Mouse (Mus musculus) heart, adult 2 months (tissue): ENCODE measurements around the gene Hoxb4. TPM values are rescaled to one million over a fixed set of nuclear protein-coding genes. Genes with fewer than 3 reads are reported as not detected.

Experiments used
- DNase-seq, 2 experiments: peaks; one replicate each; pipeline ENCODE4 v3.0.0; 2021
- H3K27ac ChIP-seq: fragments of 200-600 bp; 2 replicates; pipeline ENCODE4 v1.8.1; 2022
- H3K27me3 ChIP-seq: fragments of 200-500 bp; 2 replicates; pipeline ENCODE4 v1.6.1; 2012; ENCODE audit warnings: mild to moderate bottlenecking, low read length, inconsistent platforms, mixed read lengths; ENCODE audit not compliant: control insufficient read depth, insufficient read depth
- H3K36me3 ChIP-seq: fragments of 200-500 bp; 2 replicates; pipeline ENCODE4 v1.6.1; 2012; ENCODE audit warnings: low read length, inconsistent platforms; ENCODE audit not compliant: control insufficient read depth, insufficient read depth
- H3K4me1 ChIP-seq: fragments of 200-500 bp; 2 replicates; pipeline ENCODE4 v1.6.1; 2011; ENCODE audit warnings: low read length; ENCODE audit not compliant: control insufficient read depth, insufficient read depth
- H3K4me3 ChIP-seq: fragments of 200-600 bp; 2 replicates; pipeline ENCODE4 v1.8.1; 2022
- H3K79me2 ChIP-seq: fragments of 200-500 bp; replicated peaks from 2 replicates; pipeline ENCODE4 v1.6.1; 2012; ENCODE audit warnings: mild to moderate bottlenecking, inconsistent platforms, low read length, moderate library complexity, mixed read lengths; ENCODE audit not compliant: control insufficient read depth, insufficient read depth
- H3K9ac ChIP-seq: fragments of 200-500 bp; 2 replicates; pipeline ENCODE4 v1.6.1; 2012; ENCODE audit warnings: low read depth, mild to moderate bottlenecking, control low read depth, inconsistent platforms, low read length, mixed read lengths
- CTCF ChIP-seq: fragments of 200-600 bp; IDR thresholded peaks from 2 replicates; pipeline ENCODE4 v1.8.1; 2022; ENCODE audit warnings: antibody characterized with exemption, mild to moderate bottlenecking, moderate library complexity
- EP300 ChIP-seq: fragments of 200-500 bp; IDR thresholded peaks from 2 replicates; pipeline ENCODE4 v1.6.1; 2011; ENCODE audit warnings: low read depth, low read length, control low read depth; ENCODE audit not compliant: insufficient read depth
- POLR2A ChIP-seq: fragments of 200-500 bp; IDR thresholded peaks from 2 replicates; pipeline ENCODE4 v1.6.1; 2011; ENCODE audit warnings: mild to moderate bottlenecking, low read depth, low read length, control low read depth; ENCODE audit not compliant: insufficient read depth
- WGBS: fragments of 180-500 bp; shearing (Covaris S2); methylation state at CpG from one replicate; pipeline ENCODE4 v1.1.7; 2018; 5-methylcytosine and 5-hydroxymethylcytosine counted together
- intact Hi-C: fragments of 180-260 bp; cut with DNase I; formaldehyde crosslinking; loops from one replicate; pipeline ENCODE4 v1.15.1; 2025
- polyA plus RNA-seq: library from polyadenylated mRNA; depleted of rRNA; stranded (reverse); fragments of >200 nt; gene quantifications from 2 replicates; pipeline ENCODE4 v1.2.3, GENCODE M21; 2012
- total RNA-seq, 2 experiments: library from RNA; stranded (reverse); gene quantifications; 2 replicates each; pipeline ENCODE4 v1.2.3; 2021

Hoxb4 gene
- total and polyA plus RNA-seq, 3 experiments, result 0.63 to 1.1 (median 0.75) TPM

GRCm38 (mm10) chr11:96291681-96292564, 26.1 kb upstream of the Hoxb4 start, which contains the start of gene Hoxb6:
TSS of gene Hoxb6 (plus strand) at chr11:96292476.
- H3K4me3 ChIP-seq, result no peak within 1 kb of the TSS
- WGBS, result 5% methylated on average over 22 of the region's 22 CpGs
- H3K9ac ChIP-seq, result no peak within 1 kb of the TSS
- no peaks in the 10 kb centered on the region for H3K36me3 ChIP-seq
- DNase-seq, result no peak
- peaks cover 43% of the 10 kb centered on the region for H3K27me3 ChIP-seq
- intact Hi-C loops, result no loop called here
- H3K4me1 ChIP-seq, result no peaks in the 10 kb centered on the region
- no peak within 1 kb of the TSS for H3K27ac ChIP-seq
- H3K79me2 ChIP-seq, result no peaks in the 10 kb centered on the region
- TF ChIP-seq CTCF (no peak), POLR2A (no peak), EP300 (no peak)

- no peaks in the 10 kb centered on the region for H3K4me1 ChIP-seq
- intact Hi-C loops, result no loop called here
- H3K4me3 ChIP-seq, result no peak overlapping the region
- no peak for TF ChIP-seq CTCF
- no peak for TF ChIP-seq POLR2A
- no peak for TF ChIP-seq EP300
- H3K9ac ChIP-seq, result no peak overlapping the region
- no peak for DNase-seq
- no peaks in the 10 kb centered on the region for H3K36me3 ChIP-seq
- peaks cover 41% of the 10 kb centered on the region for H3K27me3 ChIP-seq
- no peak overlapping the region for H3K27ac ChIP-seq
- 4% methylated on average over 12 of the region's 12 CpGs for WGBS
- H3K79me2 ChIP-seq, result no peaks in the 10 kb centered on the region
Observed at GRCm38 (mm10) chr11:96292565-96293301, 25.3 kb upstream of the Hoxb4 start.

GRCm38 (mm10) chr11:96293302-96293921, 24.7 kb upstream of the Hoxb4 start:
- DNase-seq, result no peak
- TF ChIP-seq EP300 (no peak), POLR2A (no peak), CTCF (no peak)
- H3K79me2 ChIP-seq, result no peaks in the 10 kb centered on the region
- no peak overlapping the region for H3K4me3 ChIP-seq
- no peaks in the 10 kb centered on the region for H3K36me3 ChIP-seq
- H3K4me1 ChIP-seq, result no peaks in the 10 kb centered on the region
- intact Hi-C loops, result no loop called here
- no peak overlapping the region for H3K27ac ChIP-seq
- WGBS, result 6% methylated on average over 22 of the region's 22 CpGs
- no peak overlapping the region for H3K9ac ChIP-seq
- peaks cover 40% of the 10 kb centered on the region for H3K27me3 ChIP-seq

- H3K27ac ChIP-seq, result no peak overlapping the region
- peaks cover 48% of the 10 kb centered on the region for H3K27me3 ChIP-seq
- H3K36me3 ChIP-seq, result no peaks in the 10 kb centered on the region
- no peak overlapping the region for H3K9ac ChIP-seq
- WGBS, result 2% methylated on average over 32 of the region's 32 CpGs
- intact Hi-C loops, result loop anchor here (1.0 kb wide), 1 partner anchor 15 kb away; no protein-coding TSS in a partner anchor
- TF ChIP-seq CTCF (peak; percentile 86), EP300 (no peak)
- H3K79me2 ChIP-seq, result no peaks in the 10 kb centered on the region
- DNase-seq, result peak; percentile 54 to 76
- H3K4me3 ChIP-seq, result no peak overlapping the region
- H3K4me1 ChIP-seq, result no peaks in the 10 kb centered on the region
Observed at GRCm38 (mm10) chr11:96294245-96295091, 23.6 kb upstream of the Hoxb4 start.

- no peak for DNase-seq
- H3K27ac ChIP-seq, result no peak overlapping the region
- H3K79me2 ChIP-seq, result no peaks in the 10 kb centered on the region
- TF ChIP-seq EP300 (no peak), POLR2A (no peak), CTCF (no peak)
- no peaks in the 10 kb centered on the region for H3K4me1 ChIP-seq
- H3K4me3 ChIP-seq, result no peak overlapping the region
- H3K9ac ChIP-seq, result no peak overlapping the region
- H3K27me3 ChIP-seq, result peaks cover 53% of the 10 kb centered on the region
- 3% methylated on average over 30 of the region's 30 CpGs for WGBS
- no peaks in the 10 kb centered on the region for H3K36me3 ChIP-seq
- intact Hi-C loops, result no loop called here
Observed at GRCm38 (mm10) chr11:96295092-96295835, 22.8 kb upstream of the Hoxb4 start.
